Mouse (Mus musculus) limb, embryonic 11.5 days (tissue): ENCODE data around the gene Car11. TPM values are rescaled to one million over a fixed set of nuclear protein-coding genes. Genes with fewer than 3 reads are reported as not detected.

Experiments
- ATAC-seq: fragments of 200-750 bp; cut with Nextera tagmentation; 2 replicates; pipeline ENCODE4 v1.8.0; 2017; ENCODE audit warnings: low read depth; ENCODE audit not compliant: insufficient number of reproducible peaks, low FRiP score, low TSS enrichment
- DNase-seq: peaks from one replicate; pipeline ENCODE4 v3.0.0-alpha.2; 2015; ENCODE audit warnings: low spot score
- H3K27ac ChIP-seq: fragments of 300-500 bp; sonication (generic); replicated peaks from 2 replicates; pipeline ENCODE4 v1.5.1; 2014; ENCODE audit warnings: low read depth, mild to moderate bottlenecking, low read length
- H3K27me3 ChIP-seq: fragments of 300-500 bp; sonication (generic); 2 replicates; pipeline ENCODE4 v1.6.1; 2014; ENCODE audit warnings: mild to moderate bottlenecking, low read length, mixed read lengths; ENCODE audit not compliant: control insufficient read depth, insufficient read depth
- H3K36me3 ChIP-seq: fragments of 300-500 bp; sonication (generic); 2 replicates; pipeline ENCODE4 v1.6.1; 2014; ENCODE audit warnings: mild to moderate bottlenecking, low read length, moderate library complexity, mixed read lengths; ENCODE audit not compliant: control insufficient read depth, insufficient read depth
- H3K4me1 ChIP-seq: fragments of 300-500 bp; sonication (generic); 2 replicates; pipeline ENCODE4 v1.6.1; 2014; ENCODE audit warnings: low read length, mixed read lengths; ENCODE audit not compliant: control insufficient read depth, insufficient read depth
- H3K4me2 ChIP-seq: fragments of 300-500 bp; sonication (generic); 2 replicates; pipeline ENCODE4 v1.6.1; 2014; ENCODE audit warnings: low read depth, mild to moderate bottlenecking, moderate library complexity; ENCODE audit not compliant: severe bottlenecking
- H3K4me3 ChIP-seq: fragments of 300-500 bp; sonication (generic); 2 replicates; pipeline ENCODE4 v1.5.1; 2014; ENCODE audit warnings: low read depth, low read length
- H3K9ac ChIP-seq: fragments of 300-500 bp; sonication (generic); 2 replicates; pipeline ENCODE4 v1.6.1; 2014; ENCODE audit warnings: mild to moderate bottlenecking, low read length
- H3K9me3 ChIP-seq: fragments of 300-500 bp; sonication (generic); 2 replicates; pipeline ENCODE4 v1.6.1; 2016; ENCODE audit warnings: low read length; ENCODE audit not compliant: control insufficient read depth
- WGBS: fragments of 180-500 bp; shearing (Covaris S2); extraction: QIAGEN DNeasy Blood & Tissue Kit; methylation state at CpG from one replicate; pipeline ENCODE4 v1.1.7; 2014; 5-methylcytosine and 5-hydroxymethylcytosine counted together
- polyA plus RNA-seq: library from polyadenylated mRNA; unstranded; fragments of >200 nt; fragmentation: Nextera tagmentation; extraction: Ambion mirVana; gene quantifications from 2 replicates; pipeline ENCODE4 v1.2.1, GENCODE M21; 2014

Gene Car11
- polyA plus RNA-seq, 1 experiment from 2014 or later: 5.5 TPM

DNA sequence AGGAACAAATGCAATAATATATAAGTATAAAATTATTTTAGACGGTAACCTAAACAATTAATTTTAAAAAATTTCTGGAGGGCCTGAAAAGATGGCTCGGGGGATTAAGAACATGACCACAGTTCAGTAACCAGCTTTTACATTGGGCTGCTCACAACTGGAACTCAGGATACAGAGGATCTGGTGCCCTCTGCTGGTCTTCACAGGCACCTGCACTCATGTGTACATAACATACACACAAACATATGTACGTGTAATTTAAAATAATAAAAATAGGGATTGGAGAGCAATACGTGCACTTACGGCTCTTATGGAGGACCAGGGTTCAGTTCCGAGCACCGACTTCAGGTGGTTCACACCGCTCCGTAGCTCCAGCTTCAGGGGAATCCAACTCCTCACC is 30.7 kb upstream of the Car11 start:
- no peak for DNase-seq
- Histone ChIP-seq H3K9ac (no peak overlapping the region), H3K27me3 (no peaks in the 10 kb centered on the region), H3K36me3 (no peaks in the 10 kb centered on the region), H3K4me1 (no peaks in the 10 kb centered on the region), H3K9me3 (no peaks in the 10 kb centered on the region), H3K4me2 (no peak overlapping the region), H3K27ac (no peak overlapping the region), H3K4me3 (no peak overlapping the region)
- no peak for ATAC-seq
- 96% methylated on average over 9 of the region's 9 CpGs for WGBS

DNA sequence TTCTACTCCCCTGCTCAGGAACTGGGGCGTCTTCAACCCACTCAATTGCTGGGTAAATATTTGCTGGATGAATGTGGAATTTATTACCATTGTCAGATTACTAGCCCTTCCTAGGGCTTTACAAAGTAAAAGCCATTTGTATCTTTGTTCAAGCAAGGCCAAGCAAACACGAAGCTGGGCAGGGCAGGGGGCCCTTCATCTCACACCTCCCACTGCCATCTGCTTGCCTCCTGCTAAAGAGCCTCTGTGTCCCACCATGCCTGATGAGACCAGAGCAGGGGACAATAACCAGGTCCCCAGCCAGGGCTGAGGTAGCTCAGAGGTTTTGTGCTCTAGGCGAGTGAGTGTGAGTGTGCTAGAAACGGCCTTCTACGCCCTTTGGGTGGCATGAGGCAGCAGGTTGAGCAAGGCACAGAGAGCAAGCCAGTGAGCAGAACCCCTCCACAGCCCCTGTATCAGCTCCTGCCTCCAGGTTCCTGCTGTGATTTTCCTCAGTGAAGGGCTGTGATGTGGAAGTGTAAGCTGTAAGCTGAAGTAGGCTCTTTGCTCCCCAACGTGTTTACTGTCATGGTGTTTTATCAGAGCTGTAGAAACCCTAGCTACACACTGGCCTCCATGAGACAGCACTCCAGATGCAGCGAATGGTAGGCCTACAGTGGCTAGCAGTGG is 21.9 kb upstream of the Car11 start:
- no peaks in the 10 kb centered on the region for H3K4me1 ChIP-seq

DNA sequence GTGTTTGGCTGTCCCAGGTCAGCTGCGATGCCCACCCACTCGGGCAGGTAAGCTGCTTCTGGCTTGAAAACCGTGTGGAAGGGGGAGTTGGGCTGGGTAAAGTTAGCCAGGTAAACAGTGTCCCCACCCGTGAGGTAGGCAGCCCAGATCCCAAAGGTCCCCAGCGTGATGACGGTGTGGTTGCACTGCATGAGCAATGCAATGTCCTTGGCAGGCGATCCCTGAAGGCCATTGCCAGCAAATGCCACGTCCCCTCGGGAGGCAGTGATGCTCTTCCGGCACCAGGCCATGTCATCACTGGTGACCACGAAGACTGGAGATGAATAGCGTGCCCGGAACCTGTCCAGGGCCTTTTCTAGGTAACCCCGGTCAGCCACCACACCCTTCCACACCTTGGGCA is 21.1 kb upstream of the Car11 start:
- Histone ChIP-seq H3K9me3 (no peaks in the 10 kb centered on the region), H3K4me1 (no peaks in the 10 kb centered on the region), H3K9ac (no peak overlapping the region), H3K27ac (no peak overlapping the region), H3K4me2 (no peak overlapping the region), H3K36me3 (no peaks in the 10 kb centered on the region), H3K27me3 (no peaks in the 10 kb centered on the region), H3K4me3 (no peak overlapping the region)
- no peak for ATAC-seq
- 93% methylated on average over 14 of the region's 14 CpGs for WGBS
- no peak for DNase-seq

More for the DNA sequence above, 21.9 kb upstream of the Car11 start:
- H3K9me3 ChIP-seq: no peaks in the 10 kb centered on the region
- ATAC-seq: no peak
- no peaks in the 10 kb centered on the region for H3K27me3 ChIP-seq
- H3K27ac ChIP-seq: no peak overlapping the region
- no peak for DNase-seq
- H3K9ac ChIP-seq: no peak overlapping the region
- no peak overlapping the region for H3K4me2 ChIP-seq
- WGBS: 77% methylated on average over 7 of the region's 7 CpGs
- H3K36me3 ChIP-seq: no peaks in the 10 kb centered on the region
- no peak overlapping the region for H3K4me3 ChIP-seq

DNA sequence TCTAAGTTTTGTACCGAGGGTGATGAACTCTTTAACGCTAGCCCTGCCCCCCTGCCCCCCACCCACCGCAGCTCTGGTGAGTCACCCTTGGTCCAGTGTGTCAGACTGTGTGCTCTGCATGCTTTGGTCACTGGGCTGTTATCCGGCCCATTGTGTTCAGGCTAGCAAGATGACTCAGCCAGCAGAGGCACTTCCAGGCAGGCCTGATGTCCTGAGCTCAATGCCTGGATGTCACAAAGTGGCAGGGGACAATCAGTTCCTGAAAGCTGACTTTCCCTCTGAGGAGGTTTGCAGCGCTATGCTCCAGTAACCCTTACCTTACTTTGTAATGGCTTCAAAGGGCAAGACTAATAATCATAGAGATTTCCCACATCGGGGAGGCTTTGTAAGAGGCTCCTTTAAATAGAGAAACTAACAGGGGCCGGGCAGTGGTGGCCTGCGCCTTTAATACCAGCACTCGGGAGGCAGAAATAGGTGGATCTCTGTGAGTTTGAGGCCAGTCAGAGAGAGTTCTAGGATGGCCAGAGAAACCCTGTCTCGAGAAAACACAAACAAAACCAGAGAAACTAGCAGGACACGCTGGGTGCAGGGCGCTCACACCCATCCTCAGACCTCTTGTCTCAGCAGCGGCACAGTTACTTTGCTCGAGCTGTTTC is 19.5 kb upstream of the Car11 start:
- Histone ChIP-seq H3K4me3 (no peak overlapping the region), H3K27ac (no peak overlapping the region), H3K9ac (no peak overlapping the region), H3K4me1 (no peaks in the 10 kb centered on the region), H3K9me3 (no peaks in the 10 kb centered on the region), H3K4me2 (no peak overlapping the region), H3K27me3 (no peaks in the 10 kb centered on the region), H3K36me3 (no peaks in the 10 kb centered on the region)
- WGBS: 81% methylated on average over 14 of the region's 14 CpGs
- ATAC-seq (no peak), DNase-seq (no peak)

DNA sequence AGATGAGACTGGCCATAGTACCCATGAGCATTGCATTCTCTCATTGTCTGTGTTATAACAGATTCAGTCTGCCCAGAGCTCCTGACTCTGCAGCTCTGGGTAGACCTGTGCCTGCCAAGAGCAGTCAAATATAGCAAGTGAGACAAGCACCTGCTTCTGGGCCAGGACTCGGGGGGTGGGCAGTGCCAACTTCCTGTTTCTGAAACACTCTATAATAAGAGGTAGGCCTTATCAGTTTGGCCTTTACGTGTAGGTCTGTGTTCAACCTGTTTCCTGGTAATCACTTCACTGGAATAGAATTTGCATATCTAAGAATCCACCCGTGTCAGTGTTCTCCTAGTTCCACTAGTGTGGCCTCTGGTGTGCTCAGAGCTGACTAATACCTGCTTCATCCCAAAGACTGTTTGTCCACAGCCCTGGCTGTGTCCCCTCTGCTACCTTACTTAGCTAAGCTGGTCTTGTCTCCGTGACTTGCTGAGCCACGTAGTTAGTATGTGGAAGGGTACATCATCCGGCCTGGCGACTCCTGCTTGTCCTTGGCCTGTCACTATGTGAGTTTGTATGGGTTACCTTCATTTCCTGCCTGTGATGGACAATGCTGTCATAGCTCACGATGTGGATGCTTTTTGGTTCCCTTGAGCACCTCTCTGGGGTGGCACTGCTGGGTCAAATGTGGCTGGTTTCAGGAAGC is 18.5 kb upstream of the Car11 start:
- H3K27me3 ChIP-seq: no peaks in the 10 kb centered on the region
- no peak overlapping the region for H3K4me2 ChIP-seq
- H3K4me1 ChIP-seq: peaks cover 3% of the 10 kb centered on the region
- no peak overlapping the region for H3K4me3 ChIP-seq
- no peaks in the 10 kb centered on the region for H3K9me3 ChIP-seq
- no peak overlapping the region for H3K9ac ChIP-seq
- no peak overlapping the region for H3K27ac ChIP-seq
- DNase-seq (no peak), ATAC-seq (no peak)
- 86% methylated on average over 8 of the region's 8 CpGs for WGBS
- H3K36me3 ChIP-seq: no peaks in the 10 kb centered on the region

DNA sequence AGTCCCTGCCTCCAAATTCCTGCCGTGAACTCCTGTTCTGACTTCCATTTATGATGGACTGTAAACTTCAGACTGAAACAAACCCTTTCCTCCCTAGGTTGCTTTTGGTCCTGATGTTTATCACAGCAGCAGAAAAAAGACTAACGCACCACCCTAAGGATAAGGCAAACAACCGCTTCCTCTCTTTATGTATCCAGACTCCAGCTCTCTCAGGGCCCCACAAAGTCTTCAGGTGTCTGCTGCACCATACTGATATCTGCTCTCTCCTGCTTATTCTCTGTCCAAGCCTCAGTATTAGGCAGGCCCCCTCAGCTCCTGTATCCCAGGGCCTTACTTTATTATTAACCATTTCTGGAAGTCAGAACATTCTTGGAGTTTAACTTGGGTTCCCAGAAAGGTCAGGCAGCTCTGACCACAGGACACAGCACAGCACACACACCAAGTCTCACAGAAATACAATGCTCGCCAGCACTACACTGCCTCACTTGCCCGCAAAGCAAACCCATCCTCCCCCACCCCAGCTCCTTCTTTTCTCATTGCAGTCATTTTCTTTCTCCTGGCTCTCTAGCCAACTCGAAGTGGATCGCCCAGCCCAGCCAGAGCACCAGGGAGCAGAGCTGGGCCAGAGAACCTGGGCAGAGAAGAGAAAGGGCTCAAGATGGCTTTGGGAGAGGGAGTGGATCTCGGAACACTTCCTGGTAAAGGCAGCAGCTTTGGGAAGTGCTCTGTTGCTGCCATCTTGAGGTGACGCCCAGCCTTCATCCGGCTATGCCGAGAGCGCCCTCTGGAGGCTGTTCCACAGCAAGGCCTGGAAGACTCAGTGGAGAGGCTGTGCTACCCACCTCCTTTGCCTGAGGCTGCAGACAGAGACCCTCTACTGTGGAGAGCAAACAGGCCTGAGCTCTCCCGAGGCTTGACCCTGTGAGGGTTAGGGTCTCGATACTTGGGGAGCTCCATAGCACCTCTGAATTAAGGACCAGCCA is 17.2 kb upstream of the Car11 start:
- 34% methylated on average over 14 of the region's 14 CpGs for whole genome bisulfite sequencing
- ATAC-seq (peak; percentile 56), DNase-seq (peak; percentile 97)
- no peaks in the 10 kb centered on the region for H3K27me3 ChIP-seq
- H3K4me3 ChIP-seq: no peak overlapping the region
- H3K36me3 ChIP-seq: no peaks in the 10 kb centered on the region
- H3K9me3 ChIP-seq: no peaks in the 10 kb centered on the region
- H3K27ac ChIP-seq: no peak overlapping the region
- H3K4me1 ChIP-seq: peaks cover 5% of the 10 kb centered on the region
- H3K4me2 ChIP-seq: peak overlapping the region; percentile 2; the same call in 1 of the 2 replicates
- H3K9ac ChIP-seq: peak overlapping the region; percentile 45; the same call in 1 of the 2 replicates

DNA sequence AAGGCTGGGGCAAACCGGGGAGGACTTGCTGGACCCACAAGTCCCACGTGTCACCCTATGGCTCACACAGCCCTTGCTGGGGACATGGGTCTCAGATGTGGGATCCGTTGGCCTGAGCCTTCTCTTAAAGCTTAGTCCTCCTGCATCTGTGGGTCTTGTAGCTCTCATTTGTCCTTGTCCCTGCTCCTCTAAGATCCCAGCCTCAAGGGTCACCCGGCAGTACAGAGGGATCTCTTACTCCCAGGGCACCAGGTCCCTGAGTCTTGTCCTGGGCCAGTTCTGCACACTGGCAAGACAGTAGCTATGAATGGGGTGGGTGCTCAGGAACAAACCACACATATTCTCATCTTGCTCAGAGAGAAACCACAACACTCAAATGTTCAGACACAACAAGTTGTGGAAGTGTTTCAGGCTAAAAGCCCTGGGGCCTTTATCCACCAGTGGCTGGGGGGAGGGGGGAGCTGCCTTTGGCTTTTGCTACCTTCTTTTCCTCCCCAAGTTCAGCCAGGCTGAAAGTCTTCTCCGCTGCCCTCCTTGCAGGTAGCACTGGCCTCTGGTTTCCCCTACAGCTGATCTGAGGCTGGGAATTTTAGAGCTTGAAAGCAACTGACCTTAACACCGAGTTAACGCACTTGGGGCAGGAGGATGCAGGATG is 16.1 kb upstream of the Car11 start, which contains the start of gene Ntn5:
Ntn5 (plus strand) TSS at position 627 of the 655 bp plus-strand sequence.
- no peak for DNase-seq
- H3K4me1 ChIP-seq: peaks cover 5% of the 10 kb centered on the region
- H3K27ac ChIP-seq: no peak within 1 kb of the TSS
- ATAC-seq: no peak
- H3K9me3 ChIP-seq: no peaks in the 10 kb centered on the region
- H3K9ac ChIP-seq: no peak within 1 kb of the TSS
- H3K4me3 ChIP-seq: no peak within 1 kb of the TSS
- no peaks in the 10 kb centered on the region for H3K36me3 ChIP-seq
- H3K27me3 ChIP-seq: no peaks in the 10 kb centered on the region
- no peak within 1 kb of the TSS for H3K4me2 ChIP-seq
- 70% methylated on average over 7 of the region's 7 CpGs for WGBS
